Mouse (Mus musculus) activated CD4-positive, CD25-positive, alpha-beta regulatory T cell, adult 9 weeks (primary cell): ENCODE results near the gene Car1. TPM values are rescaled to one million over a fixed set of nuclear protein-coding genes. Genes with fewer than 3 reads are reported as not detected.

Source experiments
- polyA plus RNA-seq: library from polyadenylated mRNA; unstranded; fragments of 100-300 nt; shearing (Covaris generic); gene quantifications from one replicate; pipeline ENCODE4 v1.2.1, GENCODE M21; 2017

Car1 gene
- polyA plus RNA-seq = 0.94 TPM

GRCm38 (mm10) chr3:14808211-14808610, at the start of gene Car1:
Gene Car1 (minus strand): TSS chr3:14808368.

Other genes with a start within 250 kb of the Car1 start
- gene 1810022K09Rik, start 197.1 kb downstream of the Car1 start, polyA plus RNA-seq = 231 TPM
- not detected for gene Car13, start 166.6 kb downstream of the Car1 start, polyA plus RNA-seq
- gene Car3, start 55.1 kb upstream of the Car1 start, polyA plus RNA-seq = not detected
- gene Car2, start 77.9 kb upstream of the Car1 start, polyA plus RNA-seq = 14.2 TPM